Mouse (Mus musculus): ENCODE data around the gene Tnip2. TPM values are rescaled to one million over a fixed set of nuclear protein-coding genes. Genes with fewer than 3 reads are reported as not detected.

Gene Tnip2
- polyA plus RNA-seq (2016; fragmentation: Nextera tagmentation; extraction: Ambion mirVana): 15.8 and 19.5 TPM in 2 replicates

- Histone ChIP-seq H3K4me3 (peak within 1 kb of the TSS; percentile 96), H3K9me3 (replicated peaks) (no peaks in the 10 kb centered on the region), H3K4me2 (peak within 1 kb of the TSS; percentile 97), H3K4me1 (replicated peaks) (peaks cover 16% of the 10 kb centered on the region), H3K27me3 (replicated peaks) (no peaks in the 10 kb centered on the region), H3K36me3 (peaks cover 5% of the 10 kb centered on the region; the same call in 1 of the 2 replicates), H3K9ac (peak within 1 kb of the TSS; percentile 95), H3K27ac (ENCODE audit: poor library complexity, severe bottlenecking) (peak within 1 kb of the TSS; percentile 60; the same call in 1 of the 2 replicates)
- under 1% methylated on average over 64 of the region's 64 CpGs for WGBS
- ATAC-seq (ENCODE audit: insufficient number of reproducible peaks, low FRiP score): peak; percentile 99
These were observed at the start of gene Tnip2 for GRCm38 (mm10) chr5:34513466-34514217. Tnip2 (minus strand) TSS chr5:34513991.

DNA sequence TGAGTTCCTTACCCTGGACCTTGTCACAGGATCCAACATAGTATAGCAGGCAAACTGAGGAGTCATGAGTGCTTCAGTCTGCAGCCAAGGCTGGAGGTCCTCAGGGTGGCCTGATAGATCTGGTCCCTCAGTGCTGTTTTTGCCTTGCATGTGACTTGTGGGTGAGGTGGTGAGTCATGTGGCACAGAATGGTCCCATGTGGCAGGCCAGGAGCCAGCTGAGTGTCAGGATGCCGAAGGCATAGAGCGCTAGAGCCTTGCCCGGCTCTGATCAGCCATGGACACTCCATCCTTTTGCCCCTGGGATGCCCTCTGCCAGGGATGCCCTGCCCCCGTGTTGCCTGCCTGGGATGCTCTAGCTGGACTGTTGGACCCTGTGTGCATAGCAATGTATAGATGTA lies 38.0 kb upstream of the Tnip2 start:
- WGBS: 94% methylated on average over 4 of the region's 4 CpGs
- Histone ChIP-seq H3K9me3 (replicated peaks) (no peaks in the 10 kb centered on the region), H3K4me3 (no peak overlapping the region), H3K9ac (no peak overlapping the region), H3K36me3 (peaks cover 45% of the 10 kb centered on the region), H3K27me3 (replicated peaks) (no peaks in the 10 kb centered on the region), H3K4me2 (no peak overlapping the region), H3K4me1 (replicated peaks) (0 out of 2 replicates have a peak, but pooled peaks cover 11% of the 10 kb centered on the region), H3K27ac (ENCODE audit: poor library complexity, severe bottlenecking) (no peak overlapping the region)
- no peak for ATAC-seq (ENCODE audit: insufficient number of reproducible peaks, low FRiP score)

GRCm38 (mm10) chr5:34550251-34550650 lies 36.5 kb upstream of the Tnip2 start:
- H3K36me3 ChIP-seq: peaks cover 29% of the 10 kb centered on the region
- no peaks in the 10 kb centered on the region for H3K27me3 ChIP-seq (replicated peaks)
- peak overlapping the region; percentile 89 for H3K4me2 ChIP-seq
- H3K9me3 ChIP-seq (replicated peaks): no peaks in the 10 kb centered on the region
- 0 out of 2 replicates have a peak, but pooled peaks cover 11% of the 10 kb centered on the region for H3K4me1 ChIP-seq (replicated peaks)
- no peak for ATAC-seq (ENCODE audit: insufficient number of reproducible peaks, low FRiP score)
- WGBS: 52% methylated on average over 6 of the region's 6 CpGs
- no peak overlapping the region for H3K27ac ChIP-seq (ENCODE audit: poor library complexity, severe bottlenecking)
- peak overlapping the region; percentile 92 for H3K4me3 ChIP-seq
- H3K9ac ChIP-seq: peak overlapping the region; percentile 94

DNA sequence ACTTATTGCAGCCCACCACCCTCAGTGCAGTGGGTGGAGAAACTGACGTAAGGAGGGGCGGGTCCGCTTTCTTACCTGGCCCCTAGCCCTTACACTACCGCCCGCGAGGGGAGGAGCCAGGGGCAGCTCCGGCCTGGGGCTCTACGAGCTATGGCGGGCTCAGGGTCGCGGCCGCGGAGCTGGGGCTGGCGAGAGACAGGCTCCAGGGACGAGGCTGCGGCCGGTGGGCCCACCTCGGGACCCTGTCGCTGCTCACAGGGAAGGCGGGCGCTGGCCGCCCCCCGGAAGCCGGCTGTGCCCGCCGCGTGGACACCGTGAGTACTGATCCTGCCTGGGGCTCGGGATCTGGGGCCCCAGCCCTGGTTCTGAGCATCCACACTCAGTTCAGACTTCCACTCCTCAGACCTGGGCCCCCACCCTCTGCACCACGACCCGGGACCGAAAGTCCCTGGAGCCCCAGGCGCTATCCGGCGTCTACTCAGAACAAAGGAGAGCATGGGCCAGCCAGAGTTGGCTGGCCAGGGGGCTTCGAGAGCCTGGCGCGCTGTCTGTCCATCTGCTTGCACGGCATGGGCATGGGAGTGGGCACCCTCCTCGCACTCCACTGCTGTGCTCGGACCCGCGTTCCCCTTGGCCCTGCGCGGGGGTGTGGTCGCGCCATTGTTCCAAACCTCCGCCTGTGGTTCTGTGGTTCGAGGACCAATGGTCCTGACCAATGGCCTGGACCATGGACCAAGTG lies 35.9 kb upstream of the Tnip2 start:
- H3K36me3 ChIP-seq: peaks cover 25% of the 10 kb centered on the region
- WGBS: under 1% methylated on average over 49 of the region's 49 CpGs
- H3K27me3 ChIP-seq (replicated peaks): no peaks in the 10 kb centered on the region
- H3K4me2 ChIP-seq: peak overlapping the region; percentile 89
- H3K27ac ChIP-seq (ENCODE audit: poor library complexity, severe bottlenecking): 0 out of 2 replicates have a peak overlapping the region, but pooled peaks have one; percentile 12
- H3K4me3 ChIP-seq: peak overlapping the region; percentile 92
- peak overlapping the region; percentile 94 for H3K9ac ChIP-seq
- H3K4me1 ChIP-seq (replicated peaks): 0 out of 2 replicates have a peak, but pooled peaks cover 11% of the 10 kb centered on the region
- peak; percentile 86 for ATAC-seq (ENCODE audit: insufficient number of reproducible peaks, low FRiP score)
- H3K9me3 ChIP-seq (replicated peaks): no peaks in the 10 kb centered on the region

GRCm38 (mm10) chr5:34549135-34549482 lies 35.3 kb upstream of the Tnip2 start:
- no peaks in the 10 kb centered on the region for H3K9me3 ChIP-seq (replicated peaks)
- no peak overlapping the region for H3K27ac ChIP-seq (ENCODE audit: poor library complexity, severe bottlenecking)
- peaks cover 22% of the 10 kb centered on the region for H3K36me3 ChIP-seq
- 22% methylated on average over 8 of the region's 8 CpGs for WGBS
- no peaks in the 10 kb centered on the region for H3K27me3 ChIP-seq (replicated peaks)
- peak overlapping the region; percentile 94 for H3K9ac ChIP-seq
- peak overlapping the region; percentile 89 for H3K4me2 ChIP-seq
- no peak for ATAC-seq (ENCODE audit: insufficient number of reproducible peaks, low FRiP score)
- 0 out of 2 replicates have a peak, but pooled peaks cover 11% of the 10 kb centered on the region for H3K4me1 ChIP-seq (replicated peaks)
- peak overlapping the region; percentile 92 for H3K4me3 ChIP-seq

DNA sequence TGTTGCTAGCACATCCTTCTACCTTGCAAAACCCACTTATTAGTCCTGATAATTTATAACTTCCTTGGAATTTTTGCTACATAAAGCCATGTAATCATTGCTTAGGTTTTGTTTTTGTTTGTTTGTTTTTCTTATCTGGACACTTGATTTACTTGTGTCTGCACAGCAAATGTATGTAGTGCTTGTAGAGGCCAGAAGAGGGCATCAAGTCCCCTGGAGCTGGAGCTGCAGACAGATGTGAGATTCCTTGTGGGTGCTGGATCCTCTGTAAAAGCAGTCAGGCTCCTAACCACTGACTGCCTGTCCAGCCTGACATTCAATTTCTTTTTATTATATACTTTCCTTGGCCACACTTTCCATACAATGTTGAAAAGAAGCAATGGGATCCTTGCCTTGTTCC lies 33.6 kb upstream of the Tnip2 start:
- Histone ChIP-seq H3K4me3 (no peak overlapping the region), H3K27ac (ENCODE audit: poor library complexity, severe bottlenecking) (no peak overlapping the region), H3K4me2 (no peak overlapping the region), H3K9ac (no peak overlapping the region), H3K36me3 (peaks cover 12% of the 10 kb centered on the region), H3K9me3 (replicated peaks) (no peaks in the 10 kb centered on the region), H3K4me1 (replicated peaks) (0 out of 2 replicates have a peak, but pooled peaks cover 11% of the 10 kb centered on the region), H3K27me3 (replicated peaks) (no peaks in the 10 kb centered on the region)
- ATAC-seq (ENCODE audit: insufficient number of reproducible peaks, low FRiP score): no peak

GRCm38 (mm10) chr5:34543114-34543513 lies 29.3 kb upstream of the Tnip2 start:
- H3K4me3 ChIP-seq: no peak overlapping the region
- H3K36me3 ChIP-seq: no peaks in the 10 kb centered on the region
- H3K9me3 ChIP-seq (replicated peaks): no peaks in the 10 kb centered on the region
- H3K27ac ChIP-seq (ENCODE audit: poor library complexity, severe bottlenecking): no peak overlapping the region
- ATAC-seq (ENCODE audit: insufficient number of reproducible peaks, low FRiP score): no peak
- H3K27me3 ChIP-seq (replicated peaks): peaks cover 9% of the 10 kb centered on the region; the same call in 1 of the 2 replicates
- no peak overlapping the region for H3K4me2 ChIP-seq
- 51% methylated on average over 4 of the region's 4 CpGs for WGBS
- H3K9ac ChIP-seq: no peak overlapping the region
- H3K4me1 ChIP-seq (replicated peaks): no peaks in the 10 kb centered on the region

DNA sequence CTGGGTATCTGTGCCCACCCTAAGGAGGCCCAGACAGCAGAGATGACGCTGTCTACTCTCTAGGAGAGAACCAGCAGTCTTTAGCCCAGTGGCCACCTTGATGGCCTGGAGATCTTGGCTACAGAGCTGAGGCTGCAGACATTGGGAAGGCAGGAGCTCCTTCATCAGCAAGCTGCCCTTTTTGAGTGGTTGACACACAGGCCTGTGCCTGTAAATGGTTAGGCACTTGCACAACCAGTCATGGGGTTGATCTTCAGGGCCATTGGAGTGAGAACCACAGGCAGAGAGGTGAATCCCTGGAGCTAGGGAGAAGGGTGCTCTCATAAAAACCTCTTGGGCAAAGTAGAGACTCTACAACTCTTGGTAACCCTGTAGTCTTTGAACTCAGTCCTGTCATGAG lies 28.4 kb upstream of the Tnip2 start:
- no peaks in the 10 kb centered on the region for H3K36me3 ChIP-seq
- H3K4me1 ChIP-seq (replicated peaks): no peaks in the 10 kb centered on the region
- H3K27me3 ChIP-seq (replicated peaks): peaks cover 9% of the 10 kb centered on the region; the same call in 1 of the 2 replicates
- no peak for ATAC-seq (ENCODE audit: insufficient number of reproducible peaks, low FRiP score)
- H3K27ac ChIP-seq (ENCODE audit: poor library complexity, severe bottlenecking): no peak overlapping the region
- 65% methylated on average over 1 of the region's 1 CpGs for WGBS
- no peak overlapping the region for H3K4me3 ChIP-seq
- no peak overlapping the region for H3K4me2 ChIP-seq
- H3K9me3 ChIP-seq (replicated peaks): no peaks in the 10 kb centered on the region
- H3K9ac ChIP-seq: no peak overlapping the region

GRCm38 (mm10) chr5:34539121-34539520 lies 25.3 kb upstream of the Tnip2 start:
- Histone ChIP-seq H3K36me3 (no peaks in the 10 kb centered on the region), H3K9me3 (replicated peaks) (no peaks in the 10 kb centered on the region), H3K27me3 (replicated peaks) (peaks cover 9% of the 10 kb centered on the region; the same call in 1 of the 2 replicates), H3K9ac (no peak overlapping the region), H3K27ac (ENCODE audit: poor library complexity, severe bottlenecking) (no peak overlapping the region), H3K4me2 (no peak overlapping the region), H3K4me3 (no peak overlapping the region), H3K4me1 (replicated peaks) (peaks cover 2% of the 10 kb centered on the region)
- WGBS: 80% methylated on average over 2 of the region's 2 CpGs
- ATAC-seq (ENCODE audit: insufficient number of reproducible peaks, low FRiP score): no peak

DNA sequence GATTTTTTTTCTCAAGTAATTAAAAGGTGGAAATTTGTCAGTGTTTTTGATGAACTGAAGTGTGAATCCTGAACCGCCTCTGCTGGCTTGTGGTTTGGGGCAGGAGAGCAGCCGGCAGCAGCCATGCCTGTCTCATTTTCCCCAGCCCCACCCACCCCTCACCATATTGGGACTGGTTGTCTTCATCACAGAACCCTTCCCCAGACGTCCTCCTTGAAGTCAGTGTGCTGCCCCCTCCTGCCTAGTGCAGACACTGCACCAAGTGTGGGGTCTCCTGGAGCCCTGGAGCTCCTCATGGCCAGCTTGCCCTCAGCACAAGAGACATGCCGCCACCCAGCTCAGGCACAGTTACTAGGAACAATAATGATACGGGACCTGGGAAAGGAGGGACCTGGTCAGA lies 24.7 kb upstream of the Tnip2 start:
- Histone ChIP-seq H3K4me3 (no peak overlapping the region), H3K9ac (no peak overlapping the region), H3K27me3 (replicated peaks) (peaks cover 9% of the 10 kb centered on the region; the same call in 1 of the 2 replicates), H3K36me3 (no peaks in the 10 kb centered on the region), H3K9me3 (replicated peaks) (no peaks in the 10 kb centered on the region), H3K27ac (ENCODE audit: poor library complexity, severe bottlenecking) (no peak overlapping the region), H3K4me2 (peak overlapping the region; percentile 9; the same call in 1 of the 2 replicates), H3K4me1 (replicated peaks) (peaks cover 8% of the 10 kb centered on the region)
- no peak for ATAC-seq (ENCODE audit: insufficient number of reproducible peaks, low FRiP score)
- WGBS: 25% methylated on average over 5 of the region's 5 CpGs

- Histone ChIP-seq H3K9me3 (replicated peaks) (no peaks in the 10 kb centered on the region), H3K9ac (no peak overlapping the region), H3K27ac (ENCODE audit: poor library complexity, severe bottlenecking) (no peak overlapping the region), H3K36me3 (no peaks in the 10 kb centered on the region), H3K4me1 (replicated peaks) (peaks cover 12% of the 10 kb centered on the region), H3K4me2 (peak overlapping the region; percentile 9; the same call in 1 of the 2 replicates), H3K4me3 (no peak overlapping the region), H3K27me3 (replicated peaks) (peaks cover 9% of the 10 kb centered on the region; the same call in 1 of the 2 replicates)
- no peak for ATAC-seq (ENCODE audit: insufficient number of reproducible peaks, low FRiP score)
- whole genome bisulfite sequencing: 70% methylated on average over 7 of the region's 7 CpGs
These were observed 24.3 kb upstream of the Tnip2 start for GRCm38 (mm10) chr5:34538079-34538478.
